Mouse (Mus musculus): Measurements from ENCODE around the gene Slc47a2.

Slc47a2 gene

DNA sequence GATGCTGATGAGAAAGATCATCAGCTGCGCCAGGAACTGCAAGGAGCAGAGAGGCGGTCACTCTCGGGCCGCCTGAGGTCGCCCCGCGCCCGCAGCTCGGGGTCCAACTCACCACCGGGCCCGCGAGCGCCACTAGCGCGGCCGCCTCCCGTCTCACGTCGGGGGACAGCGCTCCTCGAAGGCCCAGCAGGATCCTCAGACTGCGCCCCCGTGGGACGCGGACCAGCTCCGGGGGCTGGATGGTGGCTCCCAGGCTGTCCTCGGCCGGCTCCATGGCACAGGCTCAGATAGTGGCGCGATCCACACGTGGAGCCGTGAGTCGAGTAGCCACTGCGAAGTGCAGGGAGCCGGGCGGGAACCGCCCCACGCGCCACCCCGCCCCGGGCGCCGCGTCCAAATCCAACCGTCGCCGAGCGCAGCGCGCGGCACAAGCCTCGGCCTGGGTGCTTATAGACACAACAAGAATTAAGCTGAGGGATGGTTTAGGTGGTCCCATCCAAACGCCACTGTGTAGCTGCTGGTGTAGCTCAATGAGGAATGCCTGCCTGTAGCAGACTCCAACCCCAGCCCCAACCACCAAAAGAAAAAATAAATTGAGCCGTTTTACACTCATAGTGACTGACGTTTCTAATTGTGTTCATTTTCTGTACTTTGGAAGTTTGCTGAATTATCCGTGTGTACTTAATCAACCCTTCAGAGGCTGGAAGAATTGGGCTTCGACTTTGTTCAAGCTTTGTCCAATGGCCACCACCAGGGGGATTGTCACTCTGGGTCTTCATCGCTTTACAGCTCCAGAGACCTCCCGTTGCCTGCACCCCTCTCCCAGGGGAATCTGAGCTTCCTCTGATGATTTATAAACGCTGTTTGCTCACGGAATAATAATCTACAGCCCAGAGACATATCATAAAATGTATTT lies at the start of gene Slc47a2:
Slc47a2 (minus strand) TSS at position 356 of the 916 bp plus-strand sequence.
- DNase-seq (ENCODE audit: low spot score): no peak

DNA sequence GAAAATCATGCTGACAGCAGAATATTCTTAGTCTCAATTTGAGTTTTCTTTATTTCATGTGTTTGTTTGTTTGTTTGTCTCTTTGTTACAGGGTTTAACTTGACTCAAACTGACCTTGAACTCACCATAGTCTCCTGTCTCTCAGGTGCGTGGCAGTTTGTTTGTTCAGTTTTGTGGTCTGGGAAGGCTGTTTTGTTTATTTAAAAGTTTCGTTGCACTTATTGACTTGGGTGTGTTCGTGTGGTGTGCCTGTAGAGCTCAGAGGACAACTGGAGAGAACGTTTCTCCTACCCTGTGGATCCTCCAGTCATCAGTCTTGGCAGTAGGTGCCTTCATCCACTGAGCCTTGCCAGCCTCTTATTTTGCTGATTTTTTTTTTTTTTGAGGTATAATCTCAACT lies 46.3 kb upstream of the Slc47a2 start:
- no peak for DNase-seq (ENCODE audit: low spot score)

DNA sequence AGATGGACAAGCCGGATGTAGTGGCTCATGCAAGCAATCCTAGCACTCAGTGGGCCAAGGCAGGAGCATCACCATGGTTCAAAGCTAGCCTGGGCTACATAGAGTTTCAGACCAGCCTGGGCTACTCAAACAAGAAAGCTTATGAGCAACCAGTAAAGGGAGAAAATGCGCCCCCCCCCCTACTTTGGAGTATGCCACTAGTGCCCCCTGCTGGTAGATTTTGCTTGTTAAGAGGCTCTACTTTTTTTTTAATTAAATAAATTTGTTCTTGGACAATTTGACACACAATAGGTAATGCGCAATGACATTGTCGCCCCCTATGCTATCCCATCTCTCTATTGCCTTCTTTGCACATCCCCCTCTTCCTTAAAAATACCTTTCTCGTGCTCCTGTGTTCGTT lies 45.4 kb upstream of the Slc47a2 start:
- no peak for DNase-seq (ENCODE audit: low spot score)

DNA sequence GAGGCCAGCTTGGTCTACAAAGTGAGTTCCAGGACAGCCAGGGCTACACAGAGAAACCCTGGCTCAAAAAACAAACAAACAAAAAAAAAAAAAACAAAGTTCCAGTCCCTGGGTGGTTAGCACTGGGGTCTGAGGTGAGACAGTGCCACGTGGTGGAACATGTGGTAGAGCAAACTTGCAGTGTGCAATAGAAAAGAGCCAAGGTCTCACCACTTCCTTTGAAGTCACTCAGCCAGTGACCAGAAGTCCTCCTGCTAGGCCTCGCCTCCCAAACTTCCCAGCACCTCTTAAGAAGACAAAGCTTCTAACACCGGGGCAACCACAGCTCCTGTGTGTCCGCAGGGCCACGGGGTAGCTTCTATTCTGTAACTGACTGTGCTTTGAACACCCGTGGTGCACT lies 44.6 kb upstream of the Slc47a2 start:
- DNase-seq (ENCODE audit: low spot score): no peak

DNA sequence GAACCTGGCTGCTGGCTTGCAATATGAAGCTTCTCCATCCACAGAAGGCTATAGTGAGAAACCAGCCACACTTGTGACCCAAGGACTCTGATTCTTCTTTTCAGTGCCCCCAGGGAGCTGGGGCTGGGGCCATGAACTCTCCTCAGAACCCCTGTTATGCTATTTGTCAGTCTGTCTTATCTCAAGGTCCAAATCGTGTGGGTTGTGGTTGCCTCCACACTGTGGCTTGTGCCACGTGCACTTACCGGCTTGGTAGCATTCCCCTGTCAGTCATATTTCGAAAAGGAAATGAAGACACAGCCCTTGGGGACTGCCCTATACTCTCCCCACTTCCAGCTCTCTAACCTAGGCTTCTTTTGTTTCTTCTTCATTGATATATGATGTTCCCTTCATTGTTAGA lies 43.1 kb upstream of the Slc47a2 start:
- DNase-seq (ENCODE audit: low spot score): no peak

DNA sequence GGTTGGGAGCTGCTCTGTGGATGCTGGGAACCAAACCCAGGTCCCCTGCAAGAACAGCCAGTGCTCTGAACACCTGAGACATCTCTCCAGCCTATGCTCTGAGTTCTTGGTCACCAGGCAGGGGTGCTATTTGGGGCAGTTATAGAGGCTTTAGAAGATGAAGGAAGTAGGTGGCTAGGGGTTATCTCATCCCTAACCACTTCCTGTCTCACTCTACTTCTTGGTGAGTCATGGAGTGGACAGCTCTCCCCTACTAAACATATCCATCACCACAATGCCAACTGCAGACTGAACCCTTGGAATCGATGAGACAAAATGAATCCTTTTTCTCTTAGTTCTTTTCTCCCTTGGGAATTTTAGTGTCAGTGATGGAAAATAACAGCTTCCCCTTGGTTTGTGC lies 38.6 kb upstream of the Slc47a2 start:
- DNase-seq (ENCODE audit: low spot score): no peak

DNA sequence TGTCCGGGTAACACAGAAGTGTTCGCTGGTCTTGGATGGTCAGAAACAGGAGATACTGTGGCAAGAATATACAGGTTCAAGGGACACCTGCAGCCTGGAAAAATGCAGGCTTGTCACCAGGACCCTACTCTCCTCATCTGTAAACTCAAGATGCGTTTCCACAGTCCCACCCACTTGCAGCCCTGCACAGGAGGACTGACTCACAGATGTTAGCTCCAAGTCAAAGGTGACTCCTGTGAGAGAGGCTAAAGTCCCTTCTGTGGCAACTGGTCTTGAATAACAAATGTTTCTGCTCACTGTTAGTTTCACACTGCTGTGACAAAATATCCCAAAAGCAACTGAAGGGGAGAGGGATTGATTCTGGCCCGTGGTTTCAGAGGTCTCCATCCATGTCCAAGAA lies 36.0 kb upstream of the Slc47a2 start:
- no peak for DNase-seq (ENCODE audit: low spot score)

DNA sequence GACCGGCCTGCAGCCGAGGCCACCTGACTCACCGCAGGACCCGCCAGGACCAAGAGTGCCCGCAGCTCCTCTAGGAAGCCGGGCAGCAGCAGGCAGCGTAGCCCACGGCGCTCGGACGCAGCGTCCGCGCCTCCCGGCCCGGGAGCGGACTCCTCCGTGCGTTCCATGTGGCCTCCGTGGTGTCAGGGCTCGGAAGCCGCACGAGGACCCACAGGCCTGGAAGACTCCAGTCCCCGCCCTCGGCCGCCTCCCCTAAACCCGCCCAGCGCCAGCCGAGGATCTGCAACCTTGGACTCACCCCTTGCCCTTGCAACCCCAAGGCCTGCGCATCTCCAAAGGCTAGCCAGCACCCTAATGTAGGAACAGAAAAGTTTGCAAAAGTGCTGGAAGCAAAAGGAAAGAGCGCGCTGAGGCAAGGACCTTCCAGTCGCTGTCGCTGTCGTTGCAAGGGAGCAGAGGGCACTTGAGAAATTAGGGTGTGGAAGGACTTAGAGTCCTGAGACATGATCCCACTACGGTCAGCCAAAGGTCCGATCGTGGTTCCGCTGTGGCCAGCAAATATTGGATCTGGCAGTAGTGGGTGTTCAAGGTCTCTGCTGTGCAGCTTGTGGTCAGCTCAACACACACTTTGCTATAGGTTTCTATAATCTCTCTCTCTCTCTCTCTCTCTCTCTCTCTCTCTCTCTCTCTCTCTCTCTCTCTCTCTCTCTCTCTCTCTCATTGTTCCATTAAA lies 35.4 kb upstream of the Slc47a2 start, which contains the start of gene Slc47a1:
Slc47a1 (minus strand) TSS at position 465 of the 733 bp plus-strand sequence.
- DNase-seq (ENCODE audit: low spot score): no peak

DNA sequence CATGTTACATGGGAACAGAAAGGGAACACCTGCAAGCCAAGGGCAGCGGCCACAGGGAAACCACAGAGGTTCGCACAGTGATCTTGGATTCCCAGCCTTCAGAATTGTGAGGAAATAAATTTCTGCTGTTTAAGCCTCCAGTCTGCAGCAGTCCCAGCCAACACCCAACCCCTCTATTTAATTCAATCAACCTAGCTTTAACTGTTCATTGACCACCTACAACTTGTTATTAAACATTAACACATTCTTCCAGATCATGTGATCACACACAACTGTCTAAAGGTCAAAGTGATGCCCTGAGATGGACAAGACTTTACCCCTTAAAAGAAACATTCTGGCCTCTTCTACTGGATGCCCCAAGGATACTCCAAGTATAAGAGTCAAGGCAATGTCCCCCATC lies 26.0 kb upstream of the Slc47a2 start:
- DNase-seq (ENCODE audit: low spot score): no peak

DNA sequence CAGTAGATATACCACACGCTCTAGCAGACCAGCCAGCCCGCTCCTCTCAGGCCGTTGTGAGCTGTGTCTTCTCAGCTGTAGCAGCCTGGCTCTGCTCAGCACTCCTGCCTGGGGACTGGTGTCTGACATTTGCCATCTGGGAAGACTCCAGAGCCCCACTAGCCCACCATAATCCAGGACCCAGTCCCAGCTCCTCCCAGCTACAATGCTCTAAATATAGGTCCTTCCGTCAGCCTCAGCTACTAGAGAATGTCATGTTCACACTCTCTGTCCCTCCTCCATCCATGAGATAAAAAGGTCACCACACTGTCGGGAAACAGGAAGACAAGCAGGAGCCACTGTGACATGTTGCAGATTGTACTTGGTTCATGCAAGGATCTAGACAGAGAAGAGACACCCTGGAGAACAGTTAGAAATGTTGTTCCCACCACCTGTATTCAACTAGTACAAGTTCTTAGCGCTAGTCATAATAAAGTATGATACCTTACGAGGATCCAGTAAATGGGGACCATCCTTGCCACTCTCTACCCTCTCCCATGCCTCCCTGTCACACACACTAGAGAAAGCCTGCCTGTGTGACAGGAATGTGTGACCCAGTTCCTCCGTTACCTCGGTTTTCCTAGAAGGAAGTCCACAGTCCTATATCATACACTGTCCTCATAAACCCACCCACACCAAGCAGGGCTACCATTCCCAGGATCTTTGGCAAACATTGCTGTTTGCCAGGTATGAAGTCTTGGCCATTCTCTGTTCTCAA lies 24.0 kb upstream of the Slc47a2 start:
- no peak for DNase-seq (ENCODE audit: low spot score)

DNA sequence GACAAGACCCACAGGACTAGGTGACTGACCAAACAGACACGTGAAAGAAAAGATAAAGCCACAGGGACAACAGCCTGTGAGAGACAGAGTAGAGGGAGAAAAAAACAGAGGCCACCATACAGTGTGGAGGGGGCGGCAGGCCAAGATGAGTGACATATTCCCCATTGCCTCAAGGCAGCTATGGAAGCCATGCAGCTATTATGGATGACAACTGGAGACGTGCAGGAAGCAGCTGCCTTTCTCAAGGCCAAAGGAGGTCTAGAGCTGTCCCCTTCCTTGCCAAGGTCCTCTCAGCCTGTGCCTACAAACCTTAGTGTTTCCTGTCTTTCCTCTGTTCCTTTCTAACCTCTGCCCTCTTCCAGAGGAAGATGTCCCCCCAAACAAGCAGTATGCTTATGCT lies 23.3 kb upstream of the Slc47a2 start:
- no peak for DNase-seq (ENCODE audit: low spot score)

DNA sequence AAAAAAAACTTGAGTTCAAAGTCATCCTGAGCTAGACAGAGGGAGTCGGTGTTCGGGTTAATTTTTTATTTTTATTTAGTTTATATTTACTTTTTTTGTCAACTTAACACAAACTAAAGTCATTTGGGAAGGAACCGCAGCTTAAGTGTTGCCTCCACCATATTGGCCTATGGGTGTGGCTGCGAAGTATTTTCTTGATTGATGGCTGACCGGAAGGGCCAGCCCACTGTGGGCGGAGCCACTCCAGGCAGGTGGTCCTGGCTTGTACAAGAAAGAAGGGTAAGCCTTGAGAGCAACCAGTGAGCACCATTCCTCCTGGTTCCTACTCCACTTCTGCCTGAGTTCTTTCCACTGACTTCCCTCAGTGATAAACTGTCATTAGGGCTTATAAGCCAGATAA lies 21.4 kb upstream of the Slc47a2 start:
- no peak for DNase-seq (ENCODE audit: low spot score)

DNA sequence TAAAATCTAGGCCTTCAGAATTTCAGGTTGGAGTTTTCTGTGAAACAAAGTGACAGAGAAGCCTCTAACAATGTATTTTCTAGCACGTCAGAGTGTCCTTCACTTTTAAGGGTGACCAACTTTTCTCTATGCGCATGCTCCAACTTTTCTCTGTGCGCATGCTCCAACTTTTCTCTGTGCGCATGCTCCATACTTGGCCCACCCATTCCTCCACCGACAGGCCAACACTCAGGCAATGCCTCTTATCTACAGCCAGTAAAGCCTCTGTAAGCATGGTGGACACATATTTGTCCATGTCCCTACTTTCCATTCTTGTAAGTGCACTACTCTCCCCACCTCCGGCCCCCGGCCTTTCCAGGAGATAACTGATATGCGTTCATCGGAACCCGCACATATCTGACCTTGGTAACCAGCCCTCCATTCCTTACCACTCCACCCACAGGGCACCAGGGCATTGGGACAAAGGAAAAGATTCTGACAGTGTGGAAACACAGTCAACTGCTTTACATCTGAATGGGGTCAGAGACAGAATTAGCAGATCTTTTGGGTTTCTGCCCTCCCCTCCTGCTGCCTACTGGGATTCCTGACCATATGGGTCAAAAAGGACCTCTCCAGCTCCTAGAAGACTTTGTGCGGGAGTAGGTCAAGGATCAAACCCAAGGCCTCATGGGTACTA lies 19.0 kb upstream of the Slc47a2 start:
- no peak for DNase-seq (ENCODE audit: low spot score)

DNA sequence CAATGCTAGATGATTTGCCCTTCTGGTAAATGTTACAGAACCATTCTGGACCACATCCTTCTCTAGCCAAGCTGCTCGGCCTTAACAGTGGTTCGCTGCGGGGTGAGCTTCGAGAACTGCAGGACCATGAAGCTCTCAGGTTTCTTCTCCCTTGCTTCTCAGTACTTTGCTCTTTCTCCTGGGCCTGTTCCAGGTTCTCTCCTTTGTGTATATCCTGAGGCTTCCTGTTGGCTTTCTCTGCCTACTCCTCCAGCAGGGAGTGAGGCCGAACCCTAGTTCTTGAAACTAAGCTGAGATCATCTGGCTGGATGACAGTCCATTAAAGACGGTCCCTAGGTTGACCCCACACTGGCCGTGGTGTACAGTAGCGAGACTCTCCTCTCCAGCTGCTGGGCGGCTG lies 13.9 kb upstream of the Slc47a2 start:
- DNase-seq (ENCODE audit: low spot score): no peak

DNA sequence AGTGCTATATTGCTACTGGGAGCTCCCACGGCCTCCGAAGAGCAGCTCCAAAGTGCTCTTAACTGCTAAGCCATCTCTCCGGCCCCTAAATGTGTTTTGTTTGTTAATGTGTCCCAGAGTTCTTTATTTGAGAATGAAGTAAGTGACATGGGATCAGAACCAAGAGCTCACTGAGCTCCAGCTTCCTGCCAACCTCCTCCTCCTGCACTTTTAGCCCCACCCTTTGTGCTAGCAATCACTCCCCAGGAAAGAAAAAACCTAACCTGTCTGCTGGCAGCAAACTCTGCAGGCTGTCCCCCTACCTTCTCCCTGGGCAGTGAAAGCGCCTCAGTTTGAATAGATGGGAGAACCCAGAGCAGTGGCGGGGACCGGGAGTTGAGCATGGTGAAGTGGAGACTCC lies 13.5 kb upstream of the Slc47a2 start:
- no peak for DNase-seq (ENCODE audit: low spot score)

DNA sequence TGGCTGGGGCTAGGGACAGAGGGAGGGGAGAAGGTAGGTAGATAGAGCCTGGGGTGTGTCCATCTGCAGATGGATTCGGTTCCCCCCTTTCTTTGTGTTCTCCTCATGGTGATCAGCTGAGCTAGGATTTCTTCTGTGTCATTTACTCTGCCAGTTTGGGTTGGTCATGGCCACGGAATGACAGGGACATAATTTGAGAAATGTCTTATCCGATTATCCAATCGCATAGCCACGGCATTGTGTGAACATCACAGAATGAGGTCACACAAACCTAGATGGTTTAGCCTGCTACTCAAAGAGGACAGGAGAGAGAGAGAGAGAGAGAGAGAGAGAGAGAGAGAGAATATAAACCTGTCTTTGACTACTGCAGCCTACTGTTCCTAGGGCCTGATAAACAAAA lies 12.7 kb upstream of the Slc47a2 start:
- no peak for DNase-seq (ENCODE audit: low spot score)

DNA sequence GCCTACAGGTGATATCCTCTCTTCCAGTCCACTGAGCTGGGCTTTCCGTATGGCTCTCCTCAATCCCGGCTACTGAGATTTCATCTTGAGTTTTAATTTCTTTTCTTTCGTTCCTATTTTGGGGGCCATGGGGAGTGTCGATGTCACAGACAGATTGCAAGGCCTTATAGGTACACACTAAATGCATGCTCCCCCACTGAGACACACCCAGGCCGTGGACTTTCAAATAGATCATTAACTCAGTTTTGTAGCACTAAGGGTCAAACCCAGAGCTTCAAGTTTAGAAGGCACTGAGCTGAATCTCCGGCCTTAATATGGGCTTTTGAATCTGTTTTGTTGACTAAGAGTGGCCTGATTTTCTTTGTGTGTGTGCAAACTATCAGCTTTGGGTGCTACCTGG lies 11.7 kb upstream of the Slc47a2 start:
- DNase-seq (ENCODE audit: low spot score): no peak

DNA sequence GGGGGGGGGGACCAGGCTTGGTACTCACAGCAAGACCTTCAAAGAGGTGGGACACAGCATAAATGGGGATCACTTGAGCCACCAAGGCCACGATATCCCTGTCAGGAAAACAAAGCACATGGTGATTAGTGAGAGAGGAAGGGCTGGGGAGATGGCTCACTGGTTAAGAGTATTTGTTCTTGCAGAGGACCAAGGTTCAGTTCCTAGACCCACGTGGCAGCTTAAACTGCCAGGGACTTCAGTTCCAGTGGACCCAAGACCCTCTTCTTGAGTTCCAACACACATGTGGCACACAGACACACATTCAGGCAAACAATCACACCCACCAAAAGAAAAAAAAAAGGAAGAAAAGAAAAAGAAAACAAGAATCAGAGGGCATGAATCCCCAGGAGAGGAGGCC lies 10.4 kb upstream of the Slc47a2 start:
- no peak for DNase-seq (ENCODE audit: low spot score)

DNA sequence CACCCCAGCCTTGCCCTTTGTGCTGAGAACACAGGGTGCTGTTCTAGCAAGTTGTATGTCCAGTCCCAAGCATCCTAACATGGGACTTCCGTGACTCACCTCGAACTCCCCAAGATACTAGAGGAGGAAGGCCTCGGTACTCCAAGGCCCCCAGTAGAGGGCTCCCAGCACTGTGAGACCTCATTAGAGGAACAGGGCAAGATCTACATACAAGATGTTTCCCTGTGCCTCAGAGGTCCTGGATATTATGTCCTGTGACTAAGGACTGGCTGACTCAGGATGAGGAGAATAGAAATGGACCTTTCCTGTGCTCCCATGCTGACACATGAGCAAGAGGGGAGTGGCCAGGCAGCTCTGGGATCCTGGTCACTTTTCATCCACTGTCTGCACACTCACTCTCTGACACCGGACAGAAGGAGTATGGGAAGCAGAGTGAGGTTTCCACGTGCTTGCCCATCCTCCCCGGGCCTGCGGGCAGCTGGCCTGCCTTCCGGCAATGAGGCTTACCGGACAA lies 9.5 kb upstream of the Slc47a2 start:
- DNase-seq (ENCODE audit: low spot score): no peak

DNA sequence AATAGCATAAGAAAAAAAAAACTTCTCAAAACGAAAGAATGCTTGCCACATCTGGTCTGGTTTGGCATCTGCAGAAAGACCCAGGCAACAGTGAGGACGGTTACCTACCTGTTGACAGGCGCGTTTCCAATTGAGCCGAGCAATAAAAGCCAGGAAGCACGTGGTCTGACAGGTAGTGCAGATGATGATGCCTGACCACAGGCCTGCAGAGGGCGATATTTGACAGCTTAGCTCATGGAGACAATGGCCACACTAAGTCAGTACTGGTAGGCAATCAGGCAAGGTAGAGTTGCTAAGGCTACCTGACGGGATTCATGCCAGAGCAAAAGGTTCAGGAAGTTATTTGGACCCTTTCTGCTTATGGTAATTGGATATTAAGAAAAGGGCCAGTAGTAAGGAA lies 6.7 kb upstream of the Slc47a2 start:
- peak; percentile 26 for DNase-seq (ENCODE audit: low spot score)

DNA sequence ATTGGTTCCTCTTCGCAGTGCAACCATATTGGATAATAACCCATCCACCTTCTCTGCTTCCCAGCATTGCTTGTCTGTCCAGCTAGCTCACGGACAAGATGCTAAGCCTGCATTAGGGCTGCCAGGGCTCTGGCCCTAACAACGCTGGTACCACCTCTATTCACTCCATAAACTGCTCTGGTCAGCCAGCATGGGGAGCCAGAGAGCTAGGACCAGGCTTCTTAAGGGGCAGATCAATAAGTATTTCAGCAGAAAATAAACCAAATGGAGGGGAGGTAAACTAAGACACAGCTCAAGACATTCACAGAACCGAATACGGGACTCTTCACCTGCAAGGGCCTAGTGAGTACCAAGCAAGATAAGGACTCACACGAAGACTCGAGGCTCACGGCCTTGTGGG lies 3.5 kb upstream of the Slc47a2 start:
- no peak for DNase-seq (ENCODE audit: low spot score)

DNA sequence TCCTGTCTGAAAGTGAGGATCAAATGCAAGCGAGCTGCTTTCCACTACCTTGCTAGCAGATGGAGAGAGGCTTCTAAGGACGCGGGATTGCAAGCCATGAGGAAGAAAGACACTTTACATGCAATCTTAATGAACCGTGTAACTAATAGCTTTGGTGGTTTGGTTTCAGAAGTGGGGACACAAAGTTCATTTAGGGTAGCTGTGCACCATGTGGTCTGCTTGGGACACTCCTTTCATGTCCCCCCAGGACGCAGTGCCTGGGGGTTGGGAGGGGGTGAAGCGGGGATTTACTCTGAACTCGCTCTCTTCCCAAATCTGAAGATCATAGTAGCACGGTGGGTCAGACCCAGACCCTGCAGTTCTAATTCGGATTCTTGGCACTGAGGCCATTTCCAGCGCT lies 689 bp downstream of the Slc47a2 start:
- DNase-seq (ENCODE audit: low spot score): no peak
